Mouse (Mus musculus) forebrain, embryonic 16.5 days (tissue): ENCODE measurements around the gene Syn2. TPM values are rescaled to one million over a fixed set of nuclear protein-coding genes. Genes with fewer than 3 reads are reported as not detected.
A peak's percentile ranks its signal among the peaks of the same experiment; 100 is the strongest.

Source experiments
- ATAC-seq: fragments of 200-750 bp; cut with Nextera tagmentation; 2 replicates; pipeline ENCODE4 v1.8.0; 2017; ENCODE audit warnings: mild to moderate bottlenecking, moderate library complexity
- H3K27ac ChIP-seq: fragments of 300-500 bp; sonication (generic); 2 replicates; pipeline ENCODE4 v1.5.1; 2014; ENCODE audit warnings: low read length, control low read depth
- H3K27me3 ChIP-seq: fragments of 300-500 bp; sonication (generic); replicated peaks from 2 replicates; pipeline ENCODE4 v1.6.1; 2014; ENCODE audit warnings: low read length; ENCODE audit not compliant: control insufficient read depth, insufficient read depth
- H3K36me3 ChIP-seq: fragments of 300-500 bp; sonication (generic); 2 replicates; pipeline ENCODE4 v1.6.1; 2014; ENCODE audit not compliant: control insufficient read depth, insufficient read depth
- H3K4me1 ChIP-seq: fragments of 300-500 bp; sonication (generic); replicated peaks from 2 replicates; pipeline ENCODE4 v1.6.1; 2014; ENCODE audit warnings: low read length; ENCODE audit not compliant: control insufficient read depth, insufficient read depth
- H3K4me2 ChIP-seq: fragments of 300-500 bp; sonication (generic); 2 replicates; pipeline ENCODE4 v1.6.1; 2014; ENCODE audit warnings: mild to moderate bottlenecking, low read length, control low read depth
- H3K4me3 ChIP-seq: fragments of 300-500 bp; sonication (generic); replicated peaks from 2 replicates; pipeline ENCODE4 v1.5.1; 2014; ENCODE audit warnings: mild to moderate bottlenecking, low read length, control low read depth
- H3K9ac ChIP-seq: fragments of 300-500 bp; sonication (generic); replicated peaks from 2 replicates; pipeline ENCODE4 v1.6.1; 2014; ENCODE audit warnings: low read depth, low read length, control low read depth
- H3K9me3 ChIP-seq: fragments of 300-500 bp; sonication (generic); 2 replicates; pipeline ENCODE4 v1.6.1; 2016; ENCODE audit warnings: low read length; ENCODE audit not compliant: control insufficient read depth
- WGBS: fragments of 180-500 bp; shearing (Covaris S2); extraction: QIAGEN DNeasy Blood & Tissue Kit; methylation state at CpG from one replicate; pipeline ENCODE4 v1.1.7; 2014; 5-methylcytosine and 5-hydroxymethylcytosine counted together
- polyA plus RNA-seq: library from polyadenylated mRNA; unstranded; fragments of >200 nt; fragmentation: Nextera tagmentation; extraction: Ambion mirVana; gene quantifications from 2 replicates; pipeline ENCODE4 v1.2.1, GENCODE M21; 2015

The Syn2 gene
- polyA plus RNA-seq, 1 experiment from 2014 or later = 37.1 TPM

GRCm38 (mm10) chr6:115252099-115252873, 117.6 kb downstream of the Syn2 start, which contains the start of gene Timp4:
Timp4 (minus strand) TSS chr6:115252205.
- Histone ChIP-seq H3K9me3 (no peaks in the 10 kb centered on the region), H3K36me3 (no peaks in the 10 kb centered on the region), H3K9ac (no peak within 1 kb of the TSS), H3K27ac (no peak within 1 kb of the TSS), H3K4me2 (peak within 1 kb of the TSS; percentile 30), H3K4me3 (no peak within 1 kb of the TSS), H3K4me1 (peaks cover 4% of the 10 kb centered on the region; the same call in 1 of the 2 replicates), H3K27me3 (no peaks in the 10 kb centered on the region)
- 16% methylated on average over 7 of the region's 10 CpGs for WGBS
- ATAC-seq = no peak

GRCm38 (mm10) chr6:115255171-115255570, 120.5 kb downstream of the Syn2 start:
- Histone ChIP-seq H3K27ac (no peak overlapping the region), H3K9ac (no peak overlapping the region), H3K4me1 (peaks cover 4% of the 10 kb centered on the region; the same call in 1 of the 2 replicates), H3K9me3 (no peaks in the 10 kb centered on the region), H3K4me3 (no peak overlapping the region), H3K36me3 (no peaks in the 10 kb centered on the region), H3K27me3 (no peaks in the 10 kb centered on the region), H3K4me2 (no peak overlapping the region)
- 76% methylated on average over 3 of the region's 3 CpGs for WGBS
- no peak for ATAC-seq

DNA sequence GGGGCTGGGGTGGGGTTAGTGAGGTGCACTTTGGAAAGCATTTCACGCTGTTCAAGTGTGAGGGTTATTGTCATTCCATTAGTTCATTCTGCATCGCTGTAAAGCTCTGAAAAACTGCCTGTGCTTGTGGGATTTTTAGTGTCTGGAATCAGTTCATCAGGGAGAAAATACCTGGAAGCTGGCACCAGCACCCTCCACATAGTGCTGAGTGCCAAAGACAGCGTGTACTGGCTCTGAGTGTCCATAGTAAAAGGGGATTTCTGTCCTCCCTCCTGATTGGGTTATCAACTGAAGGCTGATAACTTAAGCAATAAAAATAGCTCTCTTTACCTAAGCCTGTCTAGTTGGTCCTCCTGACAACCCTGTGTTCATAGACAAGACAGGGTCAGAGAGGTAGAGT, 125.8 kb downstream of the Syn2 start:
- Histone ChIP-seq H3K4me3 (no peak overlapping the region), H3K4me2 (no peak overlapping the region), H3K4me1 (no peaks in the 10 kb centered on the region), H3K27me3 (no peaks in the 10 kb centered on the region), H3K9me3 (no peaks in the 10 kb centered on the region), H3K27ac (no peak overlapping the region), H3K9ac (no peak overlapping the region), H3K36me3 (no peaks in the 10 kb centered on the region)
- 92% methylated on average over 3 of the region's 3 CpGs for WGBS
- no peak for ATAC-seq

GRCm38 (mm10) chr6:115266791-115267190, 132.1 kb downstream of the Syn2 start:
- H3K27me3 ChIP-seq = no peaks in the 10 kb centered on the region
- 85% methylated on average over 5 of the region's 5 CpGs for WGBS
- H3K9me3 ChIP-seq = no peaks in the 10 kb centered on the region
- no peak overlapping the region for H3K4me3 ChIP-seq
- H3K4me1 ChIP-seq = no peaks in the 10 kb centered on the region
- H3K36me3 ChIP-seq = no peaks in the 10 kb centered on the region
- no peak overlapping the region for H3K9ac ChIP-seq
- no peak for ATAC-seq
- H3K27ac ChIP-seq = no peak overlapping the region
- H3K4me2 ChIP-seq = no peak overlapping the region

DNA sequence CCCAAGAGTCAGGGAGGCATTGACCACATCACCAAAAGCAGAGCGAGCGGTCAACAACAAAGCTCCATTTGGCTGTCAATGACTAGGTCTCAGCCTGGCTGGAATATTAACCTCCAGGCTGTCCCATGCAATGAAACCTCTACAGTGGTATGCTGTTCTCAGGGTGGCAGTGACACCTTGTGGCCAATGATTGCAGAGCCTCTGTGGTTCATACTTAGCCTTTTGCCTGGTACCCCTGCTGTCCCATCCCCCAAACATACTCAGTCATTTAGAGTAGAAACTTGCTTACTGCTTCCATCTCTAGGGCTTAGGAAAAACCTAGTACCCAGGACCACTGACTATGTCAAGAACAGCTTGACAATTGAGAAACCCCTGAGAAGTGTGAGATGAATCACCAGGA, 133.2 kb downstream of the Syn2 start:
- H3K4me2 ChIP-seq = no peak overlapping the region
- H3K36me3 ChIP-seq = no peaks in the 10 kb centered on the region
- WGBS = 62% methylated on average over 2 of the region's 2 CpGs
- peak; percentile 86 for ATAC-seq
- no peaks in the 10 kb centered on the region for H3K9me3 ChIP-seq
- no peaks in the 10 kb centered on the region for H3K4me1 ChIP-seq
- no peak overlapping the region for H3K27ac ChIP-seq
- no peaks in the 10 kb centered on the region for H3K27me3 ChIP-seq
- H3K4me3 ChIP-seq = no peak overlapping the region
- no peak overlapping the region for H3K9ac ChIP-seq

- ATAC-seq = no peak
- Histone ChIP-seq H3K36me3 (no peaks in the 10 kb centered on the region), H3K4me1 (no peaks in the 10 kb centered on the region), H3K27me3 (no peaks in the 10 kb centered on the region), H3K4me3 (no peak overlapping the region), H3K9ac (no peak overlapping the region), H3K4me2 (no peak overlapping the region), H3K9me3 (no peaks in the 10 kb centered on the region), H3K27ac (no peak overlapping the region)
- 92% methylated on average over 10 of the region's 10 CpGs for WGBS
These were observed 134.1 kb downstream of the Syn2 start for GRCm38 (mm10) chr6:115268551-115269385.

DNA sequence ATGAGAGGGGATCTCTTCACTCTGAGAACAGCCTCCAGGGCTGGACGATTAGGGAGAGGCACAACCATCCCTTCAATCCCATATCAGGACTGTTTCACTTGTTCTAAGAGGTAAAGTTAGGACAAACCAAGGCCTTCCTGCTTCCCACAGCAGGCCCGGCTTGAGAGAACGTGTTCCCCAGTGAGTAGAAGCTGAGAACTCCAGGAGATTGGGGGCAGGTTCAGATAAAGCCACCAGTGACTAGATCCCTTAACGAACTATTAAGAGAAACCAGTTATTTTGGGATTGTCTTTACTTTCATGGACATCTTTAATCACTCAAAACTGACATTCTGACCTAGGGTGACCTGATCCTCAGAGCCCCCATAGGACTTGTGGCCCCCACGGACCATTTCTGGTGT, 134.9 kb downstream of the Syn2 start:
- no peaks in the 10 kb centered on the region for H3K9me3 ChIP-seq
- no peak overlapping the region for H3K4me2 ChIP-seq
- H3K27me3 ChIP-seq = no peaks in the 10 kb centered on the region
- no peak overlapping the region for H3K9ac ChIP-seq
- WGBS = 82% methylated on average over 5 of the region's 5 CpGs
- no peaks in the 10 kb centered on the region for H3K4me1 ChIP-seq
- ATAC-seq = no peak
- H3K36me3 ChIP-seq = no peaks in the 10 kb centered on the region
- H3K27ac ChIP-seq = no peak overlapping the region
- no peak overlapping the region for H3K4me3 ChIP-seq

DNA sequence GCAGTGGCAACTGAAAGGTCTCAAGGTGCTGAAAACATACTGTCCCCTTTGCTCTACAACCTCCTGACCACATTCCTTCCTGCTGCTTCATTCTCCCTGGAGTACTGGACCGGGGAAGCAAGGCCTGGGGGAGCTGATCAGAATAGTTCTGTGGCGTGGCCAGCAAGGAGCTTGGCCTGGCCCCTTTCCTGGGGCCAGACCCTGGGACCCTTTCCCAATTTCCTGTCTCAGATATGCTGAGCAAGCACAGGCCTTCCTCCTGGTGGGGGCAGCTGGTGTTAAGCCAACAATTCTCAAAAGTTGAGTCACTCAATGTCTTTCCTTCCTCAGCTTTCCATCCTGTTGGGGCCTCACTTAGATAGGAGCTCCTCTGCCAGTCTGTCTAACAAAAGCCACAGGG, 135.4 kb downstream of the Syn2 start:
- 70% methylated on average over 2 of the region's 2 CpGs for WGBS
- no peak overlapping the region for H3K9ac ChIP-seq
- H3K9me3 ChIP-seq = no peaks in the 10 kb centered on the region
- H3K36me3 ChIP-seq = no peaks in the 10 kb centered on the region
- H3K27ac ChIP-seq = no peak overlapping the region
- H3K4me3 ChIP-seq = no peak overlapping the region
- ATAC-seq = no peak
- no peaks in the 10 kb centered on the region for H3K27me3 ChIP-seq
- no peaks in the 10 kb centered on the region for H3K4me1 ChIP-seq
- no peak overlapping the region for H3K4me2 ChIP-seq

GRCm38 (mm10) chr6:115271326-115271725, 136.6 kb downstream of the Syn2 start:
- Histone ChIP-seq H3K27me3 (no peaks in the 10 kb centered on the region), H3K9me3 (no peaks in the 10 kb centered on the region), H3K4me1 (no peaks in the 10 kb centered on the region), H3K4me2 (no peak overlapping the region), H3K9ac (no peak overlapping the region), H3K4me3 (no peak overlapping the region), H3K36me3 (no peaks in the 10 kb centered on the region), H3K27ac (no peak overlapping the region)
- 73% methylated on average over 3 of the region's 3 CpGs for WGBS
- no peak for ATAC-seq
